Mouse (Mus musculus): ENCODE measurements at regions not wholly inside any gene's neighbourhood (a gene's known extent, or its start where the extent isn't known, plus 50 kb on each side); places are given as distances from the start of the nearest gene placed in this dataset.

DNA sequence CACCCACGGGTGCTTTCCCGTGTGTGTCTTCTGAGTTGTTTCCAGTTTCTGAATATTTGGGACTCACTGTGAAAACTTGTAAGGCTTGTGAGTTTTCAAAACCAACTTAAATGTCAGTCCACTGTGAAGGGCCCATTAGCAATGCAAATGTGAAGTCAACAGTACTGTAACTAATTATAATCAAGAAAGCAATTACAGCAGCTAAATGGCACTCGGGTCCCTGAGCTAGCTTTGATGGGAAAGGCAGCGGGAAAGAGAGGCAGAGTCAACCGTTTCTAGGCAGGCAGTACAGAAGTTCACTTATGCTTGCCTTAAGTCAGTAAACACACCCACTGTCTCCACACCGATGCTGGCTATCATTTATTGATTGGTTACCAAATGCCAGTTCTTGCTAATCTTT, 221.9 kb downstream of the Klf5 start:
- in situ Hi-C loops (cut with MboI, MseI) = no loop called here

DNA sequence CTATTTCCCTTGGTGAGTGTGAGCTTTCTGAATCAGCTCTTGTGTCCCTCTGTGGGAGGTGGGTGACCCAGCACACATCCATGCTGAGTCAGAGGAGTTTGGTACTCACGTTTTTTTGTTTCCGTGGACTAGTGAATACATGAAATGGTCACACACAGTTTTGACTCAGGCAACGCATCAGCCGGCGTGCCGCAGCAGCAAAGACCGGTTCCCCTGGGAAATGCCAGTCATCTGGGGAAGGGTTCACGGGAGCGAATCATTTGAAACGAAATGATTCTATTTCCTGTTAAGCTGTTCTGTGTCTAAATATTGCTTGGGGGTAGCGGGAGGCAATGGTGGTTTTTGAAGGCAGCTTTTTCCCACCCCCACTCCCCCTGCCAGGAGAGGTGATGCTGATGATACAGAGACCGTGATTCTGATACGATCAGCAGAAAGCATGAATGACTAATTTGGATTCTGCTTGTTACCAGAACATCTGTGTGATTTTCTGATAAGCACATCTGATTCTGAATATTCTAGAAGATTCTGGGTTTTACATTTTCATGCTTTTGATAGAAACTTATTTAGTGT, 223.5 kb downstream of the Klf5 start:
- in situ Hi-C loops (cut with MboI, MseI) = no loop called here

DNA sequence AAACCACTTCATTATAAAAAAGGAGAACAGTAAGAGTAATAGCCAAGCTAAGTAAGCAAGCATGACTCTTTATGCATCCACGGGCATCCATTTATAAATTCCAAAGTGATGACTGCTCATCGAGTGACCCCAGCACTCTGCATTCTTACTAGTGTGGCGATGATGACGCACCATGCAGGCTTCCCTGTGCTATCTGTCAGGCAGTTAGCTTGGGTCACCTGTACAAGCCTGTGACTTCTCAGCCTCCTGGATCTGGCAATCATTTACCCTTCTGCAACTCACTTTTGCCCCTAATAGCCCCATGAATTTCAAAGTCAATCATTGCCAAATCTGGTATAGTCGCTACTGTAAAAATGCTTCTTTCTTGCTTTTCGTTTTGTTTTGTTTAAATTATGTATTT, 237.3 kb downstream of the Klf5 start:
- in situ Hi-C loops (cut with MboI, MseI) = no loop called here

DNA sequence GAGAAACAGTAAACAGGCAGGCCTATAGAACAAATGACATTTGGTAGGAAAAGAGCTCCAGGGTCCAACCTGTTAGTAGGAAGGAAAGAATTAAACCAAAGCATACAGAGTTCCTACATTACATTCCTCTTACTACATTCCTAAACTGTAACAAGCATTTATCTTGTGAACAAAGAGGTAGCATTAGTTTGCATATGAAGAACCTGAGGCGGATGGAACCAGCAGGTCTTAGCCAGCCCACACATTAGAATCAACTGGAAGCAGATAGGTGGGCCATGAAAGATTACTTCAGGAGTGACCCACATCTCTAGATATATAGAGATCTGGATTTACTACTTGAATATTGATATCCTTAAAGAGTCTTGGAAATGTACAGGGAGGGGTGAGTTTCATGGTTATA, 238.8 kb downstream of the Klf5 start:
- in situ Hi-C loops (cut with MboI, MseI) = no loop called here

DNA sequence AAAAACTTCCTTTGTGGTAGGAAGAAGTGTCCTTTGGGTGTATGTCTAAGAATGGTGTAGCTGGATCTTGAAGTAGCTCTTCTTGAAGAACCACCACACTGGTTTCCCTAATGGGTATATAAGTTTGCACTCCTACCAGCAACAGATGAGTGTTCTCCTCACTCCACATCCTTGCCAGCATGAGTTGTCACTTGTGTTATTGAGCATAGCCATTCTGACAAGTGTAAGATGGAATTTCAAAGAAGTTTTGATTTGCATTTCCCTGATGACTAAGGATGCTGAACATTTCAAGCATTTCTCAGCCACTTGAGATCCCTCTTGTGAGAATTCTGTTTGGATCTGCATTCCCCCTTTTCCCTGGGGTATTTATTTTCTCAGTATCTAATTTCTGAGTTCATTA, 243.2 kb downstream of the Klf5 start:
- in situ Hi-C loops (cut with MboI, MseI) = no loop called here

DNA sequence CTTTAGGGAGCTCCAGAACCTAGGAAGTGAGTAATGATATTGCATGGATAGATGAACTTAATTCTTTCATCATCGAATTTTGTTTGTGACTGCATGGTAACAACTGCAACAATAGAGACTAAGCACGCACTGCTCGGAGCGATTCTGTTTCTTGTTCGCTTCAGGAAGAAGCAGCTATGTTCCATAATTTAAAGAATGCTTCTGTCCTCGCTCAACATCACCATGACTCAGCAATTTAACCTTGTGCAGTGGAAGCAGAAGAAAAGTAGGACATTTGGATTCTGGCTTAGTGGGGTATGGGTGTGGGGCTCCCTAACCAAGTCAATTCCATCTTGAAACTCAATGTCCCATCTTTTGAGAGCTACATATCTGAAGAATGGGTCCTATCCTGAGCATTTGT, 249.4 kb downstream of the Klf5 start:
- in situ Hi-C loops (cut with MboI, MseI) = no loop called here

DNA sequence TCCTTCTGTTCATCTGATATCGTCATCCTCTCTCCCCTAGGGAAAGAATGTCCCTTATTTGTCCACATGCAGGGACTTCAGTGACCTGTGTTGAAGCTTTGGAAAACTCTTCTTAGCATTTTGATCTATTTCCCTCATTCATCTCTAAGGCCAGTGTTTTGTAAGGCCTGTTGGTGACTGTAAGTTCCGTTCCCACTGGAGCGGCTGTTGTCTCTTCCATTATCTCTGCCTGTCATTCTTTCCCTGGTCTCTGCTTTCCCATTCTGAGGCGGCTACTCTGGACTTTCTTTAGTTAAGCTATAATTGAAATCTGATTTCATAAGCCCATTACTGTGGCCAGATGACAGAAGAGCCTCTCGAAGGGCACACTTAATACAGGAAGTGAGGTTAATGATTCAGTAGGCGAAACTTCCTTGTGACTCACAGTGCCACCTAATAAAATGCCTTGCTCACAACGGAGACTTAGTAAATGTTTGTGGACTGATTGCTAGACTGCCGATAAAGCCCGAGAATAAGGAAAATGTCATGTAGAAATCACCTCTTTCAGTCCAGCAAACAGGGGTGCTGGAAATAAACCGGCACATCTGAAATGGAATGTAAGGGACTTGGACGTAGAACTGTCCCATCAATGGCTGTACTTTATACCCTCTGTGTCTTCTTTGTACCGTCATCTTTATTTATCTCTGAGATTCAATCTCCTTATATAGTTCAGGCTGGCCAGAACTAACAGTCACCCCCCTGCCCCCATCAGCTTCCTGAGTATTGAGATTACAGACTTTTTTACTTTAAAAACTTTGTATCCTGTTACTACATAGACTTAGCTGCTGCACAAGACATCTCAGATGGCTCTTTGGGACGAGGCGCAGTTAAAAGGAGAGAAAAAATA, 250.1 kb downstream of the Klf5 start:
- in situ Hi-C loops (cut with MboI, MseI) = no loop called here

DNA sequence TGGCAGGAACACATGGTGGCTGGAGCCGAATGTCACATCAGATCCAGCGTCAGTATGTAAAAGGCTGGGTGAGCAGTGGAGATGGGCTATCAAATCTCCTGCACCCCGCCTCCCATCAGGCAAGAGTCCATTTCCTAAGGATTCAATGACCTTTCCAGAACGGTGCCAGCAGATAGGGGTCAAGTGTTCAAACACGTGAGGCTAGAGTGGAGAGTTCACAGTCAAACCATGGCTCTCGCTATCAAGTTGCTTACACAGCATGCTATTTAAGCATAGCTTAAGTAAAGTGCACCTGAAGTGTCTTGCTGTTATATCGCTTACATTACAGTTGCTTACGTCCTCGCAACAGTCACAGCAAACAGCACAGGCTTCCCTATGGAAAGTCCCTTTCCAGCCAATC, 265.5 kb downstream of the Klf5 start:
- in situ Hi-C loops (cut with MboI, MseI) = no loop called here

DNA sequence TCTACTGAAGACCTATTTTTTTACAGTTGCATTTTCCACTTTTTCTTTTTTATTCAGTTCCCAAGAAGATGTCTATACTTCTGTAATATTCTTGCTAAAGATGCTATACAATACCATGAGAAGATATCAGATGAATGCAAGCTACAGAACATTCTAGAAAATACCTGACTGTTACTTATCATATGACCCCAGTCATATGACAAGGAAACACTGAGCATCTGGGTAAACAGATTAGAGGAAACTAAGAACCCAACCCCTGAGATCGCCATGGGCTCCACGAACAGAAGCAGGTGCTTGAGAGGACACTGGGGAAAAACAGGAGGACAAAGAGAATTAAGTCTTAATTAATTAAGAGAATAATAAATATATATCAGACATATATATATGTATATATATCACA, 275.7 kb downstream of the Klf5 start:
- in situ Hi-C loops (cut with MboI, MseI) = no loop called here

DNA sequence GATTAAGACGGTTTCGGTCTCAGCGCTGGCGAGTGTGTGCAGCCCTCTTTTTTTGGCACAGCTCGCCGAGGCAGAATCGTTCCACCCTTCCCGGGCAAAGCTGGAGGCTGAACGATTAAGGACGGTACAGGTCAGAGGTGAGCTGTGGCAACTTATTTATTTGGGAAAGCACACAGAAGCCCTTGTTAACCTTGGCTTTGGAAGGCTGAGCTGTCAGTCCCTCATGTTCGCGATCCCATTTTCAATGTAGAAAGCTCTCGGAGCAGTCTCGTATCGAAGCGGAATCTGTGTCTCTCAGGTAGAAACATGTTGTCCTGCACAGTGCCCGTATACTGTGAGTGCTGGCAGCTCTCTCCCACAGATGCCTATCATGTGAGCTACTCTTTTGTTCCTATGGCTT, 280.2 kb downstream of the Klf5 start:
- in situ Hi-C loops (cut with MboI, MseI) = no loop called here

DNA sequence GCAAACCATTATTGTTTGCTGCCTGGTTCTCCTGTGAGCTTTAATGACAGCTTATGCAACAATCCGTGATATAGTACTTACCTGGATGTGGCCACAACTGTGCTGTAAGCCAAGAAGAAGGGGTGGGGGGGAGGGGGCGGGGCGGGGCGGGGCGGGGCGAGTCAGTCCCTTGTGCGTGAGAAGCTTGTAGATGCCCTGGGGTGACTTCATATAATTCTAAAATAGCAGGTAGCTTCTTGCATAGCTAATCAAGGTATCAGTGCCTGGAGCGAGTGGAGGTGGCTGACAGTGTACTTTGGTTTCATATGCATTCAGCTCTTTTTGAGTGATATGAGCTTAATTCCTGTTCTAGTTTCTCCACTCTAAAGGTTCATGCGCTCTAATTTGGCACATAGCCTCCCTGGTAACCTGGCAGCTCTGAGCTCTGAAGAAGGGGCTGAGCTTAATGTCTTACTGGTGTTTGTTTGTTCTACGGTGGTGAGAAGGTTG, 280.8 kb downstream of the Klf5 start:
- in situ Hi-C loops (cut with MboI, MseI) = no loop called here

DNA sequence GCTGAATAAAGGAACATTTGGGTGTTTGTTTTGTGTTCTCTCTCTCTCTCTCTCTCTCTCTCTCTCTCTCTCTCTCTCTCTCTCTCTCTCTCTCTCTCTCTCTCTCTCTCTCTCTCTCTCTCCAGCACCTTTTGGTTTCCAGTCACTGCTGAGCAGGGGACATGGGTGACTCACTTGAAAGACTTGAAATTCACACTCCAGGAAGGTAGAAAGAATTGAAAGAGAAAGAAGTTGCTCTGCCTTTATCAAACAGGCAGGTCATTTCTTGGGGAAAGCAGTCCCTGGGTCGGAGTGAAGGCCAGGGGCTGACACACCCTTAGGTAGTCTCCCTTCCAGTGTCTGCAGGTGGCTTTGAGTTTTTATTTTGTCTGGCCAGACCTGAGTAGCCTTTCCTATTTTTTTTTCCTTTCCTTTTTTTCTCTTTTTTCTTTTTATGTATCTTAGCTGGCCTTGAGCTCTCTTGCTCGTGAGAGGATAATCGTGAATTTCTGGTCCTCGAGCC, 281.3 kb downstream of the Klf5 start:
- in situ Hi-C loops (cut with MboI, MseI) = no loop called here

DNA sequence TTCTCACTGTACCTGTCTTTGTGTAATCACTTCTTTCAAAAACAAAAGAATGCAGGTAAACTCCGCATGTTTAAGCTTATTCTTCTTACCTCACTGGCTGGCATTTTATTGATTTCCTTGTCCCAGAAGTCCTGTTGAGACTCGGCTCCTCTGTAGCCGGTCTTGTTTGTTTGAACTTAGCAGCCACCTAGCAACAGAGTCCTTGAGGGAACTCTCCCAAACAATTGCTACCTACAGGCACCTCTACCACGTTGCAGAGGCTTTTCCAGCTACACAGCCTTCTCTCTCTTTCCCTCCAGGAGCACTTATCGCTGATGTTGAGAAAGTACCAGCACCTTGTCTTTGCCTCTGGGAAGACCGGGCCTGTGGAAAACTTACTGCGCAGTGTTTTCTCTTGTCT, 285.7 kb downstream of the Klf5 start:
- in situ Hi-C loops (cut with MboI, MseI) = no loop called here

DNA sequence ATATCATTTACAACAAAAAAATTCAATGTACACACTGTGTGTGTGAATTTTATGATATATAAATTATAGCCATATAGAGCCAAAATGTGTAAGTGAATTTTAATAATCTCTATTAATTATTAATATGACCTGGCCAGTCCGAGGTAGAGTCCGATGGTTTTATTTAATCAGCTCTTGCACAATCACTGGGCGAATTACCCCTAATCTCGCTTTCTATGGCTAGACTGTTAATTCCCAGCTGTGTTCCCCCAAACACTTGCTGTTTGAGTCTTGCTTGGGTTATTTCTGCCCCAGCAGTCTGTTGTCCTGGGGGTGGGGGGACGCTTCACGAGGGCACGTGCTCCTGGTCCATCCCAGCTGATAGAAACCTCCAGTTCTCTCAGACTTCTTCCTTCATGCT, 287.5 kb downstream of the Klf5 start:
- in situ Hi-C loops (cut with MboI, MseI) = no loop called here

DNA sequence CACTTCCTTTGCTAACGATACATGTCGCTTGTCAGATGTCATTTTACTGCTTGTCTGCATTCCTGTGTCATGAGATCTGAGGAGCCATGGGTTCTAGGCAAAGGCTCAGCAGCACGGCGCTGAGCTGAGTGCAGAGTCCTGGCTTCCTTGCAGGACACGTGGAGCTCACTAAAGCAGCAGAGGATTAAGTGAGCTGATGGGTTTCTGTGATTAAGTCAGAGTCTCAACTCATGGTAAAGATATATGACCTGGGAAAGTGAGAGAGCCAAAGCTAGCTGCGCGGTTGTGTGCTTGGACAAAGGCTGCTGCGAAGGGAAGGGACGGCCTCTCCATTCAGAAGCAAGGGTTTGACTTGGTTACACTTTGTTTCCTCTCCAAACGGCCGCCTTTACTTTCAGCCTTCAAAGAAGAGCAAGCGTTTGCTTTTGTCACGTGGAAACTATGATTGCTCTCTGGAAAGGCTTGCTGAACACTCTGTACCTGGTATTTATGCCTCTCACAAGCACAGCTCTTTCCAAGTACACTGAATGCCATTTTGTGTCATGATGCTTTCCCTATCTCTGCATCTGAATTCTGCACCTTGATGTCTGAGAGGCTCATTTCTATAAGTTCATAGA, 292.5 kb downstream of the Klf5 start:
- in situ Hi-C loops (cut with MboI, MseI) = no loop called here

DNA sequence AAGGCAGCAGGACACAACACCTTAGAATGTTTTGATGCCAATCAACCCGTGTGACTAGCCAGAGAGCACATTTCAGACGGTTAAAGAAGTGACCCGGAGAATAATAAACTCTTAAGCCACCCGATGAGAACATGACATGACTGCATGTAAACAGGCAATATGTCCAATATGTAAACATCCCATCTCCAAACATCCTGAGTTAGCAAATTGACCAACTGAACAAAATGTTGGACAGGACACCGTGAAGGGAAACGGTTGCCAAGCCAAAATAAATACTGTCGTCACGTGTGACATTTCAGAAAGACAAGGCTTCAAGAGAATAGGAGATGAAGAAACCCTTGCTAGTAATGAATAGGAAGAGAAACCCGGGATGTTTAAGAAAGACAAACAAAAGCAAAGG, 294.4 kb downstream of the Klf5 start:
- in situ Hi-C loops (cut with MboI, MseI) = no loop called here

DNA sequence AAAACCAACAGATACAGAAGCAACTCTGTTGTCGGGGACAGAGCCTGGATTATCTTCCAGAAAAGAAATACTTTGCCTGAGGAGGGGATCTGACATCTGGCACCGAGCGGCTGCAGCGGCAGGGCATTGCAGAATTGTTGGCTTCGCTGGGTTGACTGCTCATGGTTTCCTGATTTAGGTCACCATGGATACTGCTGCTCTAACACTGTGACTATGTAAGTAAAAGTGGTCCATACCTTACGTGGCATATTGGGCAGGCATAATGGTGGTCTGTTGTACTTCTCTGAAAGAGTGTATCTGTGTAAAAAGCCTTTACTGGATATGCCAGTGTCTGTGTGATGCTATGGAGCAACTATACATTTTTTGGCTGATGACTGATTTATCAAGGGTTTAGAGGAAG, 295.4 kb downstream of the Klf5 start:
- in situ Hi-C loops (cut with MboI, MseI) = no loop called here

DNA sequence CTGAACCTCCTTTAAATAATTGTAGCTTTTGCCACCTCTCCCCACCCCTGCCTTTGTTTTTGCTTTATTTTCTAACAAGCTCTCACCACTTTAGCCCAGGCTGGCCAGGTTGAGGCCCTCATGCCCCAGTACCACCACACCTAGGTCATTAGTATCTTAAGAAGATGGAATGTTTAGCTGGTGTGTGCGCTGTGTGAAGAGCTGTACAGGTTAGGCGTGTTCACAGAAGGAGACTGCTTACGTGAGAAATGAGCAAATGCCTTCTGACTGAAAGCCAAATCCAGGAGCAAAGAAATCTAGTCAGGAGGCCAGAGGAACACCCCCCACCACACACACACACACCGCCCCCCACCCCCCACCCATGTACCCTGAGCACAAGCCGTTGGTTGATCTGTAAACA, 303.4 kb downstream of the Klf5 start:
- in situ Hi-C loops (cut with MboI, MseI) = no loop called here

DNA sequence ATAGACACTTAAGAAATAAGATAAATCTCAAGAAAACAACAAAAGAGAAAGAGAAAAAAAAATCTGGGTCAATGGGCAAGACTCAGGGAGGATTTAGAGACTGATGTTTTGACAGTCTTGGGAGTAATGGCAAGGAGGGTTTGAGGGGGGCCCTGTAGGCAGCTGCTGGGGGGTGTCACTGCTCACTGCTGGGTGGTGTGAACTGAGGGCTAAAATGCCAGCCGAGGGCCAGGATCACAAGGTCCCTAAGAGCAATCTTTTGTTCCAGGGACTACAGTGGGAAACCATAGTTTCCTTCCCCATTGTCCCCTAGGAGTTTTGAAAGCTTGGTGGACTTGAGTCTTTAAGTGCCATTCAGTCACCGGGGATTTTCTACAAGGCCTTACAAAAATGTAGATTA, 304.8 kb downstream of the Klf5 start:
- in situ Hi-C loops (cut with MboI, MseI) = no loop called here

DNA sequence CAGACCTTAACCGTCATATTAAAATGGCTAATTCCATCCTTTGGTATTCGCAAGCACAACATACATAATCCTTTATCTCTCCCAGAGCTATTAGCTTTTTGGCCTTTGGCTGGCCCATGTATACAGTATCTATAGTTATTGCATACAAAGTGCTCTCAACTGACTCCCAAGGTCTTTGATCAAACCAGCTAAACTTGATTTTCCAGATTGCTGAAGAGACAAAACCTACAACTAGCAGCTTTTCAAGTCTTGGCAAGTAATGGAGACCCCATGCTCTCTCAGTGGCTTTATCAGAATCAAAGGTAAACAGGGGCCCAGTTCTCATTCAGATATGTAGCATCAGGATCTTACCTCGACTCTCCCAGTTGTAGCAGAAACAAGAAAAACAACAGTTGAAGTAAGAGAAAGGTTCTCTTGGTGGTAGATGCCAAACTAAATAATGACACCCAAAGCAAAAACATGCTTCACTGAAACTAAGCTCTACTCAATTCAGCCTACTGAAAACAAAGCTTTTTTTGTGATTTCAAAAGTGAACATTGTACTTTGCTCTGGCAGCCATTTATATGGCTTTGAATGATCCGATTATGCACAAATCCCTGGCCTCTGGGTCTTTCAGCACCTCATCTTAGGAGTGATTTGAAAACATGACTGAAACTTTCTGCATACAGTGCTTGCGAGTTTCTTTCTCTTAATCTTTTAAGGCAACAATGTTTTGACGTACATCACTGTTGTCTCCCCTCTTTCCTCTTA, 307.0 kb downstream of the Klf5 start:
- in situ Hi-C loops (cut with MboI, MseI) = no loop called here

DNA sequence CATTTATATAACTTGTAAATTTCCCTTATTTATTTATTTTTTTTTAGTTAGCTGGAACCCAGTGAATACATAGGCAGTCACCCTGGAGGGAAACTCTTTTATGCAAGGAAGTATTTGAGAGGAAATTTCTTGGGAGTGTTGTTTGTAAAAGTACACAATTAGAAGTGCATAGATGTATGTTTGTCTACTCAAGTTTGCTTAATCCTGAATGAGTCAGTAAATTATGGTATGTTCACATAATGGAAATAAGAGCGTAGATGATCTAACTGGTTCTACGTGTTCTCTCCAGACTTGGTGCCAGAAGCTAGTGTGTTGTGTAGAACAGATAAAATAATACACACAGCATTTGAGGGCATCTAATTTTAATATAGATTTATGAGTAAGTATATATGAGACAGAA, 310.5 kb downstream of the Klf5 start:
- in situ Hi-C loops (cut with MboI, MseI) = no loop called here

DNA sequence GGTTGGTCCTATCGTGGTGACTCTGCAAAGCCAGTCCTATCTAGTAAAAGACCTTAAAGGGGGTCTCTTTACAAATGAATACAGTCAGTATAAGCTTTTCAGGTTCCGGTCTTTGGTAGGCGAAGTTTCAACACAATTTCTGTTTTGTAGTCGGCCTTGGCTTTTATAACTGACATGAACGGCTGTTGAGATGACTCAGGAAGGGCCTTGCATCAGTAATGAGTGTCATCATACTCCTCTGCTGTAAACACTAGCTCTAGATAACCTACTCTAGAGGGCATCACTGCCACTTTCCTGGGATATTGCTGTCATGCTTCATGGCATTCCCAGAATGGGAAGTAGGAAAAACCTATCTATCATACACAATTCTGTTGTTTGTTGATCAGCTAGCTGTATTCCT, 312.9 kb downstream of the Klf5 start:
- in situ Hi-C loops (cut with MboI, MseI) = no loop called here

Data from T-helper 1 cell (primary cell).